Mouse (Mus musculus) urinary bladder, postnatal 10 days (tissue): Measurements from ENCODE around the gene Serinc3.
A peak's percentile ranks its signal among the peaks of the same experiment; 100 is the strongest.
"Not testable (repeated sequence)": the region's sequence is repeated elsewhere in the genome, so short reads cannot be mapped to it uniquely, and the experiment has no call there.

Experiments used
- DNase-seq: peaks from one replicate; pipeline ENCODE4 v3.0.0; 2022; ENCODE audit warnings: low spot score

The Serinc3 gene

GRCm38 (mm10) chr2:163644575-163645385 is at the start of gene Serinc3:
Gene Serinc3 (minus strand): TSS chr2:163645131.
- peak; percentile 97 for DNase-seq

GRCm38 (mm10) chr2:163693716-163694314 is 48.9 kb upstream of the Serinc3 start:
- DNase-seq, result no peak

GRCm38 (mm10) chr2:163692873-163693612 is 48.1 kb upstream of the Serinc3 start:
- DNase-seq, result no peak

GRCm38 (mm10) chr2:163691846-163692605 is 47.1 kb upstream of the Serinc3 start:
- no peak for DNase-seq

GRCm38 (mm10) chr2:163690409-163691304 is 45.7 kb upstream of the Serinc3 start:
- no peak for DNase-seq

GRCm38 (mm10) chr2:163689771-163690170 is 44.8 kb upstream of the Serinc3 start:
- no peak for DNase-seq

- not testable (repeated sequence) for DNase-seq
Measured at GRCm38 (mm10) chr2:163688377-163688776, 43.4 kb upstream of the Serinc3 start.

- no peak for DNase-seq
Measured at GRCm38 (mm10) chr2:163686886-163687285, 42.0 kb upstream of the Serinc3 start.

GRCm38 (mm10) chr2:163686233-163686632 is 41.3 kb upstream of the Serinc3 start:
- DNase-seq, result no peak

GRCm38 (mm10) chr2:163685761-163686200 is 40.9 kb upstream of the Serinc3 start:
- DNase-seq, result no peak

- DNase-seq, result no peak
Measured at GRCm38 (mm10) chr2:163685287-163685686, 40.4 kb upstream of the Serinc3 start.

- DNase-seq, result no peak
Measured at GRCm38 (mm10) chr2:163682344-163682743, 37.4 kb upstream of the Serinc3 start.

- DNase-seq, result no peak
Measured at GRCm38 (mm10) chr2:163676745-163677144, 31.8 kb upstream of the Serinc3 start.

- no peak for DNase-seq
Measured at GRCm38 (mm10) chr2:163676321-163676720, 31.4 kb upstream of the Serinc3 start.

GRCm38 (mm10) chr2:163675662-163676061 is 30.7 kb upstream of the Serinc3 start:
- no peak for DNase-seq

- no peak for DNase-seq
Measured at GRCm38 (mm10) chr2:163675144-163675619, 30.3 kb upstream of the Serinc3 start.

- DNase-seq, result no peak
Measured at GRCm38 (mm10) chr2:163674397-163674796, 29.5 kb upstream of the Serinc3 start.

GRCm38 (mm10) chr2:163670872-163671594 is 26.1 kb upstream of the Serinc3 start:
- DNase-seq, result no peak

GRCm38 (mm10) chr2:163667045-163667444 is 22.1 kb upstream of the Serinc3 start:
- DNase-seq, result no peak

GRCm38 (mm10) chr2:163663930-163664329 is 19.0 kb upstream of the Serinc3 start:
- DNase-seq, result no peak
